Mouse (Mus musculus) midbrain, embryonic 16.5 days (tissue): ENCODE data around the gene Ambra1. TPM values are rescaled to one million over a fixed set of nuclear protein-coding genes. Genes with fewer than 3 reads are reported as not detected.
"Not testable (repeated sequence)": the region's sequence is repeated elsewhere in the genome, so short reads cannot be mapped to it uniquely, and the experiment has no call there.

Experiments used
- ATAC-seq: fragments of 200-750 bp; cut with Nextera tagmentation; 2 replicates; pipeline ENCODE4 v1.8.0; 2017; ENCODE audit warnings: moderate TSS enrichment
- H3K27ac ChIP-seq: fragments of 300-500 bp; sonication (generic); 2 replicates; pipeline ENCODE4 v1.5.1; 2014; ENCODE audit warnings: mild to moderate bottlenecking, low read length, mixed read lengths
- H3K27me3 ChIP-seq: fragments of 300-500 bp; sonication (generic); 2 replicates; pipeline ENCODE4 v1.6.1; 2014; ENCODE audit warnings: low read depth, low read length, mixed read lengths; ENCODE audit not compliant: control insufficient read depth, insufficient read depth
- H3K36me3 ChIP-seq: fragments of 300-500 bp; sonication (generic); 2 replicates; pipeline ENCODE4 v1.6.1; 2014; ENCODE audit warnings: mild to moderate bottlenecking, low read length, moderate library complexity, mixed read lengths; ENCODE audit not compliant: control insufficient read depth, insufficient read depth
- H3K4me1 ChIP-seq: fragments of 300-500 bp; sonication (generic); 2 replicates; pipeline ENCODE4 v1.6.1; 2014; ENCODE audit warnings: mild to moderate bottlenecking, low read length, mixed read lengths; ENCODE audit not compliant: control insufficient read depth, insufficient read depth
- H3K4me2 ChIP-seq: fragments of 300-500 bp; sonication (generic); 2 replicates; pipeline ENCODE4 v1.6.1; 2014; ENCODE audit warnings: mild to moderate bottlenecking, low read length, mixed read lengths
- H3K4me3 ChIP-seq: fragments of 300-500 bp; sonication (generic); 2 replicates; pipeline ENCODE4 v1.5.1; 2014; ENCODE audit warnings: low read depth, mild to moderate bottlenecking, low read length, moderate library complexity, mixed read lengths
- H3K9ac ChIP-seq: fragments of 300-500 bp; sonication (generic); 2 replicates; pipeline ENCODE4 v1.6.1; 2014; ENCODE audit warnings: low read depth, low read length, mixed read lengths
- H3K9me3 ChIP-seq: fragments of 300-500 bp; sonication (generic); replicated peaks from 2 replicates; pipeline ENCODE4 v1.6.1; 2014; ENCODE audit warnings: mild to moderate bottlenecking, low read length, mixed read lengths; ENCODE audit not compliant: control insufficient read depth, poor library complexity, severe bottlenecking
- WGBS: fragments of 180-500 bp; shearing (Covaris S2); extraction: QIAGEN DNeasy Blood & Tissue Kit; methylation state at CpG from one replicate; pipeline ENCODE4 v1.1.7; 2014; 5-methylcytosine and 5-hydroxymethylcytosine counted together
- polyA plus RNA-seq: library from polyadenylated mRNA; unstranded; fragments of >200 nt; fragmentation: Nextera tagmentation; extraction: Ambion mirVana; gene quantifications from 2 replicates; pipeline ENCODE4 v1.2.1, GENCODE M21; 2015

Ambra1 gene
- polyA plus RNA-seq, 1 experiment from 2014 or later = 27.6 TPM

DNA sequence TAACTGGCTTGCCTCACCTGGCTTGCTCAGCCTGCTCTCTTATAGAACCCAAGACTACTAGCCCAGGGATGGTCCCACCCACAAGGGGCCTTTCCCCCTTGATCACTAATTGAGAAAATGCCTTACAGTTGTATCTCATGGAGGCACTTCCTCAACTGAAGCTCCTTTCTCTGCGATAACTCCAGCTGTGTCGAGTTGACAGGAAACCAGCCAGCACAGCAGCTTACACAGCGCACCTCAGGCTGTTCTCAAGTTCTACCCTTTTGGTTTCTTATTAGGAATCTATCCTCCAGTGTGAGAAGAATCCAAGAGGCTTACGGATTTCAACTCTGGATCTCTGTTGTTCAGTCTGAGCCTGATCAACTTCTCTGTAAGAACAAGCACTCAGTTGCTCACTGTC, 4.5 kb upstream of the Ambra1 start:
- H3K9ac ChIP-seq, H3K4me2 ChIP-seq, H3K36me3 ChIP-seq, H3K9me3 ChIP-seq, ATAC-seq, H3K4me3 ChIP-seq, H3K27me3 ChIP-seq, H3K4me1 ChIP-seq, H3K27ac ChIP-seq: not testable (repeated sequence)
- WGBS = 63% methylated on average over 4 of the region's 4 CpGs

GRCm38 (mm10) chr2:91727011-91727410, 2.9 kb upstream of the Ambra1 start:
- WGBS = 86% methylated on average over 3 of the region's 3 CpGs
- Histone ChIP-seq H3K36me3 (no peaks in the 10 kb centered on the region), H3K9ac (no peak overlapping the region), H3K4me2 (no peak overlapping the region), H3K27ac (no peak overlapping the region), H3K27me3 (no peaks in the 10 kb centered on the region), H3K9me3 (no peaks in the 10 kb centered on the region), H3K4me3 (no peak overlapping the region), H3K4me1 (peaks cover 11% of the 10 kb centered on the region)
- ATAC-seq = no peak

DNA sequence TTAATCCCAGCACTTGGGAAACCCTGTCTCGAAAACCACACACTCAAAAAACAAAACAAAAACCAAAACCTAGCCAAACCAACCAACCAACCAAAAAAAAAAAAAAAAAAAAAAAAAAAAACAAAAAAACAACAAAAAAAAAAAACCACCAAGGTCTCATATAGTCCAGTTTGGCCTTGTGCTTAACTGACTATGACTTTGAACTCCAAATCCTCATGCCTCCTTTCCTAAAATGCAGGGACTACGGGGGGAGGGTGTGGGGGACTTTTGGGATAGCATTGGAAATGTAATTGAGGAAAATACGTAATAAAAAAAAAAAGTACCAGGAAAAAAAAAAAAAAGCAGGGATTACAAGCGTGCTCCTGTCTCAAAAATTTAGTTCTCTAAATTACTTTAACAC, 363 bp upstream of the Ambra1 start:
- H3K27me3 ChIP-seq = no peaks in the 10 kb centered on the region
- H3K4me3 ChIP-seq = peak overlapping the region; percentile 78
- peak; percentile 23; the same call in 1 of the 2 replicates for ATAC-seq
- peak overlapping the region; percentile 93 for H3K27ac ChIP-seq
- peak overlapping the region; percentile 47 for H3K4me2 ChIP-seq
- H3K9ac ChIP-seq = peak overlapping the region; percentile 30; the same call in 1 of the 2 replicates
- peaks cover 11% of the 10 kb centered on the region for H3K4me1 ChIP-seq
- 21% methylated on average over 4 of the region's 4 CpGs for WGBS
- no peaks in the 10 kb centered on the region for H3K9me3 ChIP-seq
- H3K36me3 ChIP-seq = no peaks in the 10 kb centered on the region

- 96% methylated on average over 5 of the region's 5 CpGs for WGBS
- ATAC-seq = no peak
- peaks cover 11% of the 10 kb centered on the region for H3K4me1 ChIP-seq
- H3K27ac ChIP-seq = no peak overlapping the region
- H3K36me3 ChIP-seq = no peaks in the 10 kb centered on the region
- no peak overlapping the region for H3K9ac ChIP-seq
- H3K4me2 ChIP-seq = no peak overlapping the region
- H3K9me3 ChIP-seq = no peaks in the 10 kb centered on the region
- no peak overlapping the region for H3K4me3 ChIP-seq
- no peaks in the 10 kb centered on the region for H3K27me3 ChIP-seq
These were observed 5.3 kb downstream of the Ambra1 start for GRCm38 (mm10) chr2:91735221-91735620.

DNA sequence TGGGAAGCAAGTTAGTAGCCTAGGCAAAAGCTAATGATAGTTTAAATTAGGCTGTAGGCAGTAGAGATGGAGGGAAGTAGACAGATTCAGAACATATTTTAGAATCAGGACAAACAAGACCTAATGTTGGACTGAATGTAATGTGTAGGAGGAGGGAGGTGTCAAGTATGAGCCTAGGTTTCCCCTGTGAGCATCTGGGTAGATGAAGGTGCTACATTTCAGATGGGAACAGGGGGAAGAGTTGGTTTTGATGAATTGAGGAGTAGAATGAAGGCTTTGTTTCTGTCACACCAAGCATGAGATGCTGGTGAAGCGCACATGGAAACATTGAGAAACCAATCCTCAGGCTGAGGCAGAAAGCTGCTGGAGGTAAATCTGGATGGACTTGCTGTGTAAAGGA, 9.7 kb downstream of the Ambra1 start:
- H3K9ac ChIP-seq = no peak overlapping the region
- WGBS = 100% methylated on average over 1 of the region's 1 CpGs
- H3K27ac ChIP-seq = no peak overlapping the region
- H3K36me3 ChIP-seq = no peaks in the 10 kb centered on the region
- H3K4me3 ChIP-seq = no peak overlapping the region
- no peak for ATAC-seq
- no peaks in the 10 kb centered on the region for H3K27me3 ChIP-seq
- H3K4me2 ChIP-seq = no peak overlapping the region
- no peaks in the 10 kb centered on the region for H3K4me1 ChIP-seq
- H3K9me3 ChIP-seq = no peaks in the 10 kb centered on the region

GRCm38 (mm10) chr2:91744686-91745085, 14.8 kb downstream of the Ambra1 start:
- 87% methylated on average over 5 of the region's 5 CpGs for WGBS
- no peaks in the 10 kb centered on the region for H3K36me3 ChIP-seq

DNA sequence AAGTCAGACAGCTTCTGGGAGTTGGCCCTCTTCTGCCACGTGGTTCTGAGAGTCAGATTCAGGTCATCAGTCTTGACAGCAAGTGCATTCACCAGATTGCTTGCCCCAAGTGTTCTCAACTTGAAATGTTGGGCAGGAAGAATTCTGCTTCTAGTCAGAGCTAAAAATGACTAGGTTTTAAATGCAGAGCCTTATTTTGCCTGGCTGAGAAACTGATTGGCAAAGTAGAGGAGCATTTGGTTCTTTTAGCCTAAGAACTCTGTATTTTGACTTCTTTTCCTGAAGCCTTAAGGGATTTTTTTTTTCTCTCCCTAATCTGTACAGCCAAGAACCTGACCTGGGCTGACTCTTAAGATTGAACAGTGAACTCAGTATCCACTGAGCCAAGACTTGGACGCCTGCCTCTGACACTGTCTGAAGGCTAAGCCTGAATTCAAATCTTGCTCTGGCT, 19.9 kb downstream of the Ambra1 start:
- Histone ChIP-seq H3K9ac (no peak overlapping the region), H3K27me3 (no peaks in the 10 kb centered on the region), H3K9me3 (no peaks in the 10 kb centered on the region), H3K36me3 (no peaks in the 10 kb centered on the region), H3K27ac (no peak overlapping the region), H3K4me2 (no peak overlapping the region), H3K4me1 (no peaks in the 10 kb centered on the region), H3K4me3 (no peak overlapping the region)
- no peak for ATAC-seq
- WGBS = 71% methylated on average over 2 of the region's 2 CpGs

More at GRCm38 (mm10) chr2:91744686-91745085, 14.8 kb downstream of the Ambra1 start:
- Histone ChIP-seq H3K9ac (no peak overlapping the region), H3K4me3 (no peak overlapping the region), H3K4me1 (no peaks in the 10 kb centered on the region), H3K4me2 (no peak overlapping the region), H3K27ac (no peak overlapping the region), H3K27me3 (no peaks in the 10 kb centered on the region), H3K9me3 (no peaks in the 10 kb centered on the region)
- no peak for ATAC-seq

GRCm38 (mm10) chr2:91771921-91772705, 42.2 kb downstream of the Ambra1 start:
- H3K4me2 ChIP-seq = no peak overlapping the region
- no peaks in the 10 kb centered on the region for H3K4me1 ChIP-seq
- H3K9me3 ChIP-seq = no peaks in the 10 kb centered on the region
- no peak overlapping the region for H3K4me3 ChIP-seq
- H3K27ac ChIP-seq = no peak overlapping the region
- H3K9ac ChIP-seq = no peak overlapping the region
- ATAC-seq = no peak
- 95% methylated on average over 17 of the region's 17 CpGs for WGBS
- H3K36me3 ChIP-seq = peaks cover 26% of the 10 kb centered on the region
- no peaks in the 10 kb centered on the region for H3K27me3 ChIP-seq

DNA sequence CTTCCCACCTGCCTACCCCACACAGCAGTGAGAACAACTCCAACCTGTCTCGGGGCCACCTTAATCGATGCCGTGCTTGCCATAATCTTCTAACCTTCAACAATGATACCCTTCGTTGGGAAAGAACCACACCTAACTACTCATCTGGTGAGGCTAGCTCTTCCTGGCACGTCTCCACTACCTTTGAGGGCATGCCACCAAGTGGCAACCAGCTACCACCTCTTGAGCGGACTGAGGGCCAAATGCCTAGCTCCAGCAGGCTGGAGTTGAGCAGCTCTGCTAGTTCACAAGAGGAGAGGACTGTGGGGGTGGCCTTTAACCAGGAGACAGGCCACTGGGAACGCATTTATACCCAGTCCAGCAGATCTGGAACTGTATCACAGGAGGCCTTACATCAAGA, 43.4 kb downstream of the Ambra1 start:
- no peak overlapping the region for H3K4me3 ChIP-seq
- H3K9me3 ChIP-seq = no peaks in the 10 kb centered on the region
- no peak overlapping the region for H3K27ac ChIP-seq
- H3K4me1 ChIP-seq = no peaks in the 10 kb centered on the region
- no peak for ATAC-seq
- no peak overlapping the region for H3K9ac ChIP-seq
- 97% methylated on average over 7 of the region's 7 CpGs for WGBS
- peaks cover 23% of the 10 kb centered on the region for H3K36me3 ChIP-seq
- H3K27me3 ChIP-seq = no peaks in the 10 kb centered on the region
- no peak overlapping the region for H3K4me2 ChIP-seq
